Mouse (Mus musculus): ENCODE results near the gene Shisa4.
A peak's percentile ranks its signal among the peaks of the same experiment; 100 is the strongest.
"Not testable (repeated sequence)": the region's sequence is repeated elsewhere in the genome, so short reads cannot be mapped to it uniquely, and the experiment has no call there.

The Shisa4 gene

DNA sequence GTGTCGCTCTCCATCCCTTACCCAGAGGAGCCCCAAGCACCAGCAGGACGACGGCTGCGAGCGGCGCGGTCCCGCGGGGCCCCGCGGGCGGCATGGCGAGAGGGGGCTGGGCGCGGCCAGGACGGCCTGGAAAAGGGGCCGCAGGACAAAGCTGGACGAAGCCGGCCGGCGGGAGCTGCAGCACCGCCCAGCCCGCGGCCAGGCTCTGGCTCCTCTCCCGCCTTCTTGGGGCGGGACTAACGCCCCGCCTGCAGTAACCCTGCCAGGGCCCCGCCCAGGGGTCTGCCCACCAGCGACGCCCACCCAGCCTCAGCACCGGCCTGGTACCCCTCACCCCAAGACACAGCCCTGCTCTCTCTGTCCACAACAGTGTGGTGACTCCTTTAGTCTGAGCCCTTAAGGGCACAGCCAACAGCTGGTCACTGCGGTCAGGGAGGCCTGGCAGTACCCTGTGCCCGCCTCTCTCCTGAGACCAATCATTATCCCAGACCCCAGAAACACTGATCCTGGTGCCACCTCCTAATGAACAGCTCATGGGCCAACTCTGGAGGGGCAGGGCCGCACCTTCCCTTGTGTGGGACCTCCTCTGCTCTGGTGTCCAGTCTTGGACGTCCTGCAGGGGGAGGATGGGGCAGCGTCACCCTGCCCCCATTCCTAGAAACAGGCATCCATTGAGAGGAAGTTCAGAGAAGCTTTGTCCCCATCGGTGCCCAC lies at the start of gene Shisa4:
Shisa4 (minus strand) TSS at position 370 of the 714 bp plus-strand sequence.
- DNase-seq (ENCODE audit: low spot score in 2 of 2), result peak; percentile 81 to 84

DNA sequence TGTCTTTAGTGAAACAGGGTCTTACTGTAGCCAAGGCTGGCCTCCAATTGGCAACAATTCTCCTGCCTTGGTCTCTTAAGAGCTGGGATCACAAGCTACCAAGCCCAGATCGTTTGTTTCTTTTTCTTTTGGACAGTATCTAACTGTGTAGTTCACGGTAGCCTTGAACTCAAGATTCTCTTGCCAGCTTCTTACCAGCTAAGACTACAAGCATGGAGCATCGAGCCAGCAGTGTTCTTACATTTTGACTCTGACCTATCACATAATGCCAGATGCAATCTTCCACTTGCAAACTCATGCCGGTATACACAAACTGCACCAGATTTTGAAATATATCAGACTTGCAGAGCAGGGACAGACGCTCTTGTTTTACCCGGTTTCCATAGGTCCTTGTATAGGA lies 47.7 kb upstream of the Shisa4 start:
- DNase-seq (ENCODE audit: low spot score in 2 of 2), result no peak

- DNase-seq (ENCODE audit: low spot score in 2 of 2), result no peak
Measured at GRCm38 (mm10) chr1:135413996-135414395, 39.0 kb upstream of the Shisa4 start.

- no peak for DNase-seq (ENCODE audit: low spot score in 2 of 2)
Measured at GRCm38 (mm10) chr1:135412130-135412529, 37.1 kb upstream of the Shisa4 start.

GRCm38 (mm10) chr1:135410967-135411366 lies 35.9 kb upstream of the Shisa4 start:
- DNase-seq (ENCODE audit: low spot score in 2 of 2), result no peak

DNA sequence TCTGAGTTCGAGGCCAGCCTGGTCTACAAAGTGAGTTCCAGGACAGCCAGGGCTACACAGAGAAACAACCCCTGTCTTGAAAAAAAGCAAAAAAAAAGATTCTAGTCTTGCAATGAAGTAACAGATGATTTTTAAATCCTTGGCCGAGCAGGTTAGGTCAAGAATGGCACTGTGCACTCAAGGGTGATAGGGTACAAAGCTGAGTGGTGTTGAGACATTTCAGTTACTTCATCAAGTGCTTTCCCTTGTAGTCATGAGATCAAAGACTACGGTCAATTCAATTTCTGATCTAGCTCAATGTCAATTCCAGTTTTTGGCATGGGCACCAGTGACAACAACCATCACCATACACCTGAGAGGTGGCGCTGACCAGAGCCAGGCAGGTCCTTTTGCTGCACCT lies 33.9 kb upstream of the Shisa4 start:
- no peak for DNase-seq (ENCODE audit: low spot score in 2 of 2)

DNA sequence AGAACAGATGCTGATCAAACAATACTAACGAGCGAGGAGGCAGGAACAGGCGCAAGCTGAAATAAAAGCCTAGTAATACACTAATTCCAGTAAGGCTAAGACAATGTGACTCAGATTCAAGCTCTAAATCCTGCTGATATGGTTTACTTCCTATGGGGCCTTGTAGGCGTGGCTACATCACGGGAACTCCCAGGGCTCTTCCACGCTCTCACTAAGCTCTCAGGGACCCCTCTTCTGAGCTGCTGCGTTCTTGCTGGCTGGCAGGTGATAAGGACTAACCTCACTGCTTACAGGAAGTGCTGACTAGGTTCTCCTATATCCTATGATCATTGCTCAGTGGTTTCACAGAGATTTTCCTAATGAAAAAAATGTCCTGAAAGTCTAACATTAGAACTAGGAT lies 30.3 kb upstream of the Shisa4 start:
- DNase-seq (ENCODE audit: low spot score in 2 of 2), result no peak

DNA sequence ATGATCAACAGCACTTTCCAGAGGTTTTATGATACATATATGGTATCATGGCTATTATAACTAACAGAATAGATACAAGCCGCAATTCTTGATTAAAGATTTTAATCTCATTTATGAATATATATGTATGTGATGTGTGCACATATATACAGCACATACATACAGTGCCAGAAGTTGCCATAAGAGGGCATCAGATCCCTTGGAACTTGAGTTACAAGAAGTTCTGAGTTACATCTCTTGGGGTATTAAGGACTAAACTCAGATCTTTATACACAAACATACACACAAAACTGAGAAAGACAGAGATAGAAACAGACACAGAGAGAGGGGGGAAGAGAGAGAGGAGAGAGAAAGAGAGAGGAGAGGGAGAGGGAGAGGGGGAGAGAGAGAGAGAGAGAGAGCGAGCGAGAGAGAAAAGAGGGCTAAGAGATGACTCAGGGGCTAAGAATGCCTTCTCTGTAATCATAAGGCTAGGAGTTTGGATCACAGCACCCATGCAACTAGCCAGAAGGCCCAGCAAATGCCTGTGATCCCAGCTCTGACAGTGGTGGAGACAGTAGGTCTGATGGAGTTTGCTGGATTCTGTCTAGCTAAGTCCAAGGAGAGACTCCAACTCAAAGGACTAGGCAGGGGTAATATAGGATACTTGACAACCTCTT lies 26.5 kb upstream of the Shisa4 start:
- DNase-seq (ENCODE audit: low spot score in 2 of 2), result no peak

DNA sequence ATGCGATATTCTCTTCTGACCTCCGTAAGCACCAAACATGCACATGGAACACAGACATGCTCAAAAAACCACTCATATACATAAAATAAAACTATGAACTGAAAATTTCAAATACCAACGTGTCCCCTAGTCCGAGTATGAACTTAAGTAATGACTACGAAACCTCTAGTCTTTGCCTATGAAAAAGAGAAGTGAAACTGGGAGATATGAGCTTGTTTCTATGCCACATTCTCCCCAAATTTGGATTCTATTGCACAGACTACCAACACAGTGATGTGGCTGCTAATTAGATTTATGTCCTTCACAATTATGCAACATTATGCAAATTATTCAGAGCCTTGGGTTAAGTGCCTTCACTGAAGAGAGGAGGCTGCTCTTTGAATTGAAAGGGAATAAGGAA lies 24.4 kb upstream of the Shisa4 start:
- DNase-seq (ENCODE audit: low spot score in 2 of 2), result no peak

GRCm38 (mm10) chr1:135385161-135385560 lies 10.1 kb upstream of the Shisa4 start:
- no peak for DNase-seq (ENCODE audit: low spot score in 2 of 2)

GRCm38 (mm10) chr1:135384171-135384570 lies 9.1 kb upstream of the Shisa4 start:
- DNase-seq (ENCODE audit: low spot score in 2 of 2), result no peak

GRCm38 (mm10) chr1:135381560-135381959 lies 6.5 kb upstream of the Shisa4 start:
- not testable (repeated sequence) for DNase-seq (ENCODE audit: low spot score in 2 of 2)

DNA sequence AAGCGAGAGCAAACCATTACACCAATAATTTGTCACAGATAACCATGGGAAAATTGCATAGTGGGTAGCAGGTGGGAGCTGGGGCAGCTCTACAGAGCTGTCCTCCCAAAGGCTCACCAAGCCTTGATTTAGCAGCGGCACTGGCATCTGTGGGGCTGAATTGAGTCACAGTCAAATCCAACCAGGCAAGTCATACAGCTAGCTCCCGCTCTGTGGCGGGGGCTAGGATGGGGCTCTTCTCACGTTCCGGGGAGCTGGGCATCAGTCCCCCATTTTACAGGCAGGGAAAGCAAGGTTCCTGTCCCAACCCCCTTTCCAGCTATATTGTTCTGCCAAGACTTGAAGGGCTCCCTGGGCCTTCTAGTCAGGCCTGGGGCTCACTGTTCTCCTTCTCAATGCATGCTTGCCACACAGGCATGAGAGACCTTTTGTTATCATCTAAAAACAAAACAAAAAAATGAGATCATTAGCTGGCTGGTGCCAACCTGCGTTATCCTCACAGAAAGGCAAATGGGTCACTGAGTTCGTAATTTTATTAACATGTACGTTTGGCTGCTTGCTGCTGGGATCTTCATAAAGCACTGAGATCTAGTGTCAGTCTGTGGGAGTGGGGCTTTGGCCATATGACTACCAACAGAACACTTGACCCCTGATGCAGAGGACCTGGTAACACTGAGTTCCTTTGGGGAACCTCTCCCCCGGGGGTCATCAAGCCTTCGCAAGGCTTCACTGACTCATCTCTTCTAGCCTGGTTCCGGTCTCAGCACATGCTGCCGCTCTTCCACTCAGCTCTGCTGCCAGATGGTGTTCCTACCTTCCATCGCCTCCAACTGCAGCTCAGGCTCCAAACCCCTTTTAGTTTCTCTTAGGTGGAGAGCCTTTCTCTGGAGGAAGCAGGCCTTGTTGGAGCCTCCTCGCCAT lies 5.3 kb upstream of the Shisa4 start:
- DNase-seq (ENCODE audit: low spot score in 2 of 2), result no peak

GRCm38 (mm10) chr1:135379048-135379447 lies 4.0 kb upstream of the Shisa4 start:
- no peak for DNase-seq (ENCODE audit: low spot score in 2 of 2)

- no peak for DNase-seq (ENCODE audit: low spot score in 2 of 2)
Measured at GRCm38 (mm10) chr1:135378576-135378975, 3.5 kb upstream of the Shisa4 start.

DNA sequence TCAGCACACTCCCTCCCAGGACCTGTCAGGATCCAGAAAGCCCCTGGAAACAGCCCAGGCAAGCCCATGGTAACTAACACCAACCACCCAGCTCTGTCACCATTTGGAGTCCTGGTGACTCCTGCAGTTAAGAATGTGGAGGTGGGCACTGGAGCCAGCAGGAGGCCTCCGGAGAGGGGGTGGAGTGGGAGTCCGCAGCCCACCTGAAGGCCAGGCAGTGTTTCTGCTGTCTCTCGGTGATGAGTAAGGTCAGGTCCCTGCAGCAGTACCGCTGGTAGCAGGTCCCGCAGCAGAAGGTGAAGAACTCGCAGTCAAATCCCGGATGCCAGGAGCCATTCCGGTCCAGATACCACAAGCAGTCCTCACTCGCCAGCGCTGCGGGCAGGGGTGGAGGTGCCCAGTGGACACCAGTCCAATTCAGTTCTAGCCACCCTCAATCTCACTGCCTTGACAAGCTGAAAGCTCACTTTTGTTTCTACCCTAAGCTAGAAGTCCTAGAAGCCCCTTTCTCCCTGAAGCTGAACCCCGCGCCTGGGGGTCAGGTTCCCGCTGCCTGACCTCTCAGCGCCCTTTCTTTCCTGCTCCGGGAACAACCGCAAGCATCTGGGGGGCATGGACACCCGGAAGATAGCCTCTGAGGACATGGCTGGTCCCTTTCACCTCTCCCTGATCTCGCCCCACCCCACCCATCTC lies 716 bp downstream of the Shisa4 start:
- peak in 1 of 2 experiments; percentile 36 for DNase-seq (ENCODE audit: low spot score in 2 of 2)

GRCm38 (mm10) chr1:135373171-135373677 lies 1.8 kb downstream of the Shisa4 start:
- no peak for DNase-seq (ENCODE audit: low spot score in 2 of 2)

GRCm38 (mm10) chr1:135369415-135369814 lies 5.6 kb downstream of the Shisa4 start:
- no peak for DNase-seq (ENCODE audit: low spot score in 2 of 2)

DNA sequence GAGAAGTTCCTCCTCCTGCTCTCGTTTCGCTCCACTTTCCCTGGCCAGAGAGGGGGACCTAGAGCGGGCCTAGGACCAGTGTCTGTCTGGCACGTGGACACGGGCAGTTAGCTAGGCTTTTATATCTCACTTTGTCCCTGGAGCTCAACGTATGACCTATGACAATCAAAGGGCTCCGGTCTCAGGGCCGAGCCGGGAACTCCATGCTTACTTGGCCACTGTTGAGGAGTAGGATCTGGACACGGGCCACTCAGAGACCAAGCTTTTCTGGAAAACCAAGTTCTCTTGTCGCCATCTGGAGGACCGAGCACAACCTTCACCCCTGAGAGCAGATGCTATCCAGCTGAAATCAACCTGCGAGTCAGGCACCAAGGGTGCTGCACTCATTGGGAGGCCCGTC lies 6.1 kb downstream of the Shisa4 start:
- DNase-seq (ENCODE audit: low spot score in 2 of 2), result peak in 1 of 2 experiments; percentile 53

DNA sequence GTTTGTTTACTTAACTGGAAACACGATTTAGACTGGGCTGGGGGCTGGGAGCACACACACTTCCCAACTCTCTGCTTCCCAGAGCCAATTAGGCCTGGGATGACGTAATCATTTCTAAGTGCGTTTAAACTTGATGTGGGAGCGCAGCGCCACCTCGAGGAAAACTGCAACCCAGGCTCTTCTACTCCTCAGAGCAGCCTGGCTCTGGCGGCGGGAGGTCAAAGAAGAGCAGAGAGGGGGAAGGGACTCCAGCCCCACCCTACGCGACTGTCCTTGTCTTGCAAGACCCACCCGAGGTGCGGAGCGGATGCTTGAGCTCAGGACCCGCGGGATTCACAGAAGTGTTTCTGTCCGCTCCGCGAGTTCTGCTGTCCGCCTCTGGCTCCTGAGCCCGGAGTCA lies 6.8 kb downstream of the Shisa4 start:
- peak; percentile 81 to 86 for DNase-seq (ENCODE audit: low spot score in 2 of 2)

GRCm38 (mm10) chr1:135367595-135367994 lies 7.4 kb downstream of the Shisa4 start:
- no peak for DNase-seq (ENCODE audit: low spot score in 2 of 2)
